Mouse (Mus musculus) spleen, postnatal 14 days (tissue): ENCODE measurements around the gene Smad3.

ENCODE experiments used
- DNase-seq, 2 experiments: peaks; one replicate each; pipeline ENCODE4 v3.0.0; 2021 to 2022; ENCODE audit warnings: low spot score in 2 of 2

Gene Smad3

GRCm38 (mm10) chr9:63664792-63665646 is 92.8 kb downstream of the Smad3 start:
- no peak for DNase-seq

- no peak for DNase-seq
Measured at GRCm38 (mm10) chr9:63664300-63664745, 93.5 kb downstream of the Smad3 start.

GRCm38 (mm10) chr9:63663222-63663621 is 94.6 kb downstream of the Smad3 start:
- no peak for DNase-seq

- DNase-seq: no peak
Measured at GRCm38 (mm10) chr9:63662759-63663158, 95.0 kb downstream of the Smad3 start.

GRCm38 (mm10) chr9:63660691-63661090 is 97.1 kb downstream of the Smad3 start:
- no peak for DNase-seq

GRCm38 (mm10) chr9:63660061-63660460 is 97.7 kb downstream of the Smad3 start:
- no peak for DNase-seq

GRCm38 (mm10) chr9:63658970-63659371 is 98.8 kb downstream of the Smad3 start:
- DNase-seq: no peak

- no peak for DNase-seq
Measured at GRCm38 (mm10) chr9:63658436-63658835, 99.4 kb downstream of the Smad3 start.

- no peak for DNase-seq
Measured at GRCm38 (mm10) chr9:63657167-63657566, 100.6 kb downstream of the Smad3 start.

- no peak for DNase-seq
Measured at GRCm38 (mm10) chr9:63655092-63655491, 102.7 kb downstream of the Smad3 start.

- no peak for DNase-seq
Measured at GRCm38 (mm10) chr9:63654575-63654974, 103.2 kb downstream of the Smad3 start.

- no peak for DNase-seq
Measured at GRCm38 (mm10) chr9:63653666-63654065, 104.1 kb downstream of the Smad3 start.

GRCm38 (mm10) chr9:63651594-63651993 is 106.2 kb downstream of the Smad3 start:
- DNase-seq: no peak

GRCm38 (mm10) chr9:63650905-63651304 is 106.9 kb downstream of the Smad3 start:
- no peak for DNase-seq

GRCm38 (mm10) chr9:63649841-63650545 is 107.8 kb downstream of the Smad3 start:
- DNase-seq: peak in 1 of 2 experiments; percentile 21

GRCm38 (mm10) chr9:63648520-63648918 is 109.3 kb downstream of the Smad3 start:
- DNase-seq: no peak

- DNase-seq: no peak
Measured at GRCm38 (mm10) chr9:63647581-63648519, 109.9 kb downstream of the Smad3 start.

GRCm38 (mm10) chr9:63645084-63645483 is 112.7 kb downstream of the Smad3 start:
- DNase-seq: no peak

- DNase-seq: no peak
Measured at GRCm38 (mm10) chr9:63644011-63644410, 113.8 kb downstream of the Smad3 start.

GRCm38 (mm10) chr9:63641983-63642646 is 115.7 kb downstream of the Smad3 start:
- DNase-seq: no peak

GRCm38 (mm10) chr9:63636113-63636512 is 121.7 kb downstream of the Smad3 start:
- DNase-seq: no peak
